Mouse (Mus musculus) CH12.LX (cell line): ENCODE data around the gene Plau. TPM values are rescaled to one million over a fixed set of nuclear protein-coding genes. Genes with fewer than 3 reads are reported as not detected.

ENCODE experiments used
- DNase-seq: peaks from one replicate; pipeline ENCODE4 v3.0.0-alpha.2; 2013; ENCODE audit errors: extremely low read depth
- H3K27ac ChIP-seq: 2 replicates; pipeline ENCODE4 v1.5.1; 2012; ENCODE audit warnings: low read depth, mild to moderate bottlenecking, control low read depth, moderate library complexity; ENCODE audit not compliant: insufficient read depth
- H3K27me3 ChIP-seq: replicated peaks from 2 replicates; pipeline ENCODE3; 2012; ENCODE audit warnings: inconsistent platforms
- H3K36me3 ChIP-seq, 2 experiments: replicated peaks in 1 of 2; 2 replicates each; pipeline versions ENCODE3 to v1.6.1; 2012; ENCODE audit warnings: inconsistent platforms in 1 of 2, low read length in 1 of 2, mild to moderate bottlenecking in 1 of 2, mixed read lengths in 1 of 2, moderate library complexity in 1 of 2; ENCODE audit not compliant: control insufficient read depth in 1 of 2, insufficient read depth in 1 of 2
- H3K4me1 ChIP-seq, 2 experiments: 2 replicates each; pipeline ENCODE4 v1.6.1; 2012; ENCODE audit warnings: inconsistent platforms in 1 of 2, moderate library complexity in 1 of 2; ENCODE audit not compliant: insufficient read depth in 2 of 2, control insufficient read depth in 1 of 2
- H3K4me2 ChIP-seq: 2 replicates; pipeline ENCODE4 v1.6.1; 2012; ENCODE audit warnings: low read depth, mild to moderate bottlenecking, control low read depth; ENCODE audit not compliant: poor library complexity, insufficient read depth, severe bottlenecking
- H3K4me3 ChIP-seq, 3 experiments: fragments of 150-350 bp in 1 of 3; sonication (generic) in 1 of 3; replicated peaks in 1 of 3; 2 replicates each; pipeline versions ENCODE3 to v1.5.1; 2011 to 2012; ENCODE audit warnings: low read depth in 2 of 3, low read length in 2 of 3, mild to moderate bottlenecking in 2 of 3, moderate library complexity in 2 of 3, control low read depth in 1 of 3, improper control_type of control experiment in 1 of 3, inconsistent platforms in 1 of 3, mixed read lengths in 1 of 3; ENCODE audit not compliant: poor library complexity in 1 of 3
- H3K79me2 ChIP-seq: replicated peaks from 2 replicates; pipeline ENCODE4 v1.6.1; 2012; ENCODE audit warnings: mild to moderate bottlenecking, moderate library complexity; ENCODE audit not compliant: control insufficient read depth, poor library complexity, insufficient read depth, severe bottlenecking; ENCODE audit errors: extremely low read depth
- H3K9ac ChIP-seq: 2 replicates; pipeline ENCODE4 v1.6.1; 2012; ENCODE audit warnings: low read depth, mild to moderate bottlenecking, control low read depth, moderate library complexity; ENCODE audit not compliant: insufficient read depth
- H3K9me3 ChIP-seq: replicated peaks from 2 replicates; pipeline ENCODE3; 2012; ENCODE audit warnings: low read length, inconsistent platforms, mixed read lengths
- BHLHE40 ChIP-seq: IDR thresholded peaks from 2 replicates; pipeline ENCODE4 v1.6.1; 2011; ENCODE audit warnings: mild to moderate bottlenecking, low read depth, low read length, improper control_type of control experiment
- CTCF ChIP-seq, 2 experiments: IDR thresholded peaks in 1 of 2; conservative IDR thresholded peaks in 1 of 2; 2 replicates each; pipeline ENCODE4 v1.5.1; 2011 to 2012; ENCODE audit warnings: low read depth in 2 of 2, low read length in 2 of 2, improper control_type of control experiment in 1 of 2, inconsistent platforms in 1 of 2, mild to moderate bottlenecking in 1 of 2, moderate library complexity in 1 of 2
- ELF1 ChIP-seq: IDR thresholded peaks from 2 replicates; pipeline ENCODE4 v1.6.1; 2014; ENCODE audit warnings: low read depth, mild to moderate bottlenecking, inconsistent platforms, low read length, improper control_type of control experiment
- MXI1 ChIP-seq: IDR thresholded peaks from 2 replicates; pipeline ENCODE4 v1.6.1; 2011; ENCODE audit warnings: mild to moderate bottlenecking, low read depth, low read length, improper control_type of control experiment
- NRF1 ChIP-seq: IDR thresholded peaks from 2 replicates; pipeline ENCODE4 v1.6.1; 2014; ENCODE audit warnings: low read depth, mild to moderate bottlenecking, inconsistent platforms, low read length, improper control_type of control experiment, moderate library complexity
- PAX5 ChIP-seq: IDR thresholded peaks from 2 replicates; pipeline ENCODE4 v1.6.1; 2012; ENCODE audit warnings: low read length, inconsistent platforms, mixed read lengths
- RAD21 ChIP-seq: IDR thresholded peaks from 2 replicates; pipeline ENCODE4 v1.6.1; 2011; ENCODE audit warnings: low read depth, mild to moderate bottlenecking, low read length, improper control_type of control experiment, moderate library complexity
- SIN3A ChIP-seq: IDR thresholded peaks from 2 replicates; pipeline ENCODE4 v1.6.1; 2012; ENCODE audit warnings: low read length, improper control_type of control experiment, inconsistent platforms
- USF2 ChIP-seq: conservative IDR thresholded peaks from 2 replicates; pipeline ENCODE4 v1.6.1; 2011; ENCODE audit warnings: low read depth, low read length, improper control_type of control experiment
- ZNF384 ChIP-seq: IDR thresholded peaks from 2 replicates; pipeline ENCODE4 v1.6.1; 2012; ENCODE audit warnings: low read depth, low read length, improper control_type of control experiment, inconsistent platforms
- dilution Hi-C: fragments of 300-500 bp; cut with MboI; formaldehyde crosslinking; loops from 2 replicates; pipeline ENCODE4 v1.14.3; 2020; ENCODE audit warnings: low sequenced_read_pairs; ENCODE audit not compliant: extremely low pct_unique_long_range_greater_than_20kb, extremely low pct_ligation_motif_present
- in situ Hi-C: fragments of 300-500 bp; cut with MboI; formaldehyde crosslinking; loops from 3 replicates; pipeline ENCODE4 v1.14.3; 2019; ENCODE audit warnings: low sequenced_read_pairs, low pct_ligation_motif_present, low pct_unique_long_range_greater_than_20kb, mixed read lengths
- polyA plus RNA-seq: library from polyadenylated mRNA; unstranded; fragments of >175 nt; gene quantifications from 2 replicates; pipeline ENCODE4 v1.2.1, GENCODE M21; 2012; ENCODE audit warnings: low read depth; ENCODE audit not compliant: insufficient read length
- total RNA-seq, 2 experiments: library from RNA; depleted of rRNA; stranded (reverse); fragments of 300-350 nt in 1 of 2; fragments of >200 nt in 1 of 2; gene quantifications; 2 replicates each; pipeline ENCODE4 v1.2.3; 2012 to 2014

The Plau gene
- total and polyA plus RNA-seq, 3 experiments = 1.8 to 2.8 (median 2.4) TPM

DNA sequence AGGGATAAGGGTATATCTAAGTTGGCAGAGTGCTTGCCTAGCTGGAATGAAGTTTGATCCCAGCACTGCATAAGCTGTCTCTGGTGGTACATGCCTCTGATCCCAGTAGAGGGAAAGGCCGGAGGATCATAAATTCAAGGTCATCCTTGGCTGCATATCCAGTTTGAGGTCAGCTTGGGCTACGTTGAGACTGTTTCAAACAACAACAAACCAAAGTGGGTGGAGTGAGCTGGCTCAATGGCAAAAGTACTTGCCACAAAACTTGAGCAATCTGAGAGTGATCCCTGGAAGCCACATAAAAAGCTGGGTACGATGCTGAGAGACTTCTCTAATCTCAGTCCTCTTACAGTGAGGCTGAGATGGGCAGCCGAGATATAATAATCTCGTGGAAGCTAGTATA lies 25.1 kb downstream of the Plau start:
- dilution Hi-C loops = no loop called here

DNA sequence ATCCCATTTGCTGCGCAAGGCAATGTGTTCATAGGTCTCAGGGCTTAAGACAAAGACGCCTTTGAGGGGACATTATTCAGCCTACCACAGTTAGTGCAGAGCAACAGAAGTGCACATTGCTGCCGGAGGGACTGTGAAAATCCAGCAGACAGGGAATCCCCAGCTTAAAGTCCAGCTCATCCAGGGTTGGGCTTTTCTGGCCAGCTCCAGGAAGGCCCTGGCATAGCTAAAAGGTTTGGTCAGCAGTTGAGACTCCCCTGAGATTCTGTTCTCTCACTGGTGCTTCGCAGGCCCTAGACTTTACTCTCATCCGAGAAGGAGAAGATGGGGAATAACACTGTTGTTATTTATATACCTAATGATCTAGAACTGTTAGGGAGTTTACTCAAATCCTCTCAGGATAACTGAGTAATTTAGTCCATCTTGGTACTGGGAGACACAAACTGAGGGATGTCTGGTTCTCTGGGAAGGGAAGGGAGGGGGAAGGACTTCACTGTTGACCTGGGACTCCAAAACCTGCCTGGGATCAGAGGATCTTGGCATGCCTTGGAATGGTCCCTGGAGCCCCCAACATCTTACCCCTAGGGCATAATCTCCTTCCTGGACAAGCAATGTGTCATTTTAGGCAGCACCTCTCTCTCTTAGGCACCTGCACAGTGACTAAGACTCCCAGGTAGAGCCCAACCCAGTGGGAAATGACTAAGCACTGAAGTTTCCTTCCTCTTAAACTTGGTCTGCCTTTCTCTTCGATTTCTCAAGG lies 27.0 kb downstream of the Plau start:
- DNase-seq = no peak
- Histone ChIP-seq H3K79me2 (no peaks in the 10 kb centered on the region), H3K36me3 (no peaks in the 10 kb centered on the region), H3K9ac (no peak overlapping the region), H3K27ac (no peak overlapping the region), H3K27me3 (no peaks in the 10 kb centered on the region), H3K4me1 (peaks cover 3 to 13% of the 10 kb centered on the region in 2 experiments; a peak in 2 of 4 replicates), H3K4me3 (no peak overlapping the region), H3K4me2 (no peak overlapping the region), H3K9me3 (no peaks in the 10 kb centered on the region)
- dilution Hi-C loops = no loop called here
- no peak for TF ChIP-seq RAD21
- in situ Hi-C loops = loop anchor here (5.0 kb wide), 1 partner anchor 51 kb away; no protein-coding TSS in a partner anchor

More for the DNA sequence above, 25.1 kb downstream of the Plau start:
- TF ChIP-seq USF2 (no peak), NRF1 (no peak), CTCF (conservative IDR thresholded peaks at IDR 0.05 in 1 of 2, IDR thresholded peaks at IDR 0.05 in 1 of 2; ENCODE audit: low read depth in 2 of 2, low read length in 2 of 2) (no peak), PAX5 (no peak), BHLHE40 (no peak), SIN3A (no peak), MXI1 (no peak), ELF1 (no peak)
- Histone ChIP-seq H3K4me3 (no peak overlapping the region), H3K4me1 (peaks cover 3 to 13% of the 10 kb centered on the region in 2 experiments; a peak in 2 of 4 replicates), H3K27me3 (no peaks in the 10 kb centered on the region), H3K27ac (no peak overlapping the region), H3K36me3 (no peaks in the 10 kb centered on the region), H3K9me3 (no peaks in the 10 kb centered on the region), H3K79me2 (no peaks in the 10 kb centered on the region), H3K4me2 (no peak overlapping the region), H3K9ac (no peak overlapping the region)
- no peak for DNase-seq
- in situ Hi-C loops = loop anchor here (5.0 kb wide), 1 partner anchor 49 kb away; no protein-coding TSS in a partner anchor

DNA sequence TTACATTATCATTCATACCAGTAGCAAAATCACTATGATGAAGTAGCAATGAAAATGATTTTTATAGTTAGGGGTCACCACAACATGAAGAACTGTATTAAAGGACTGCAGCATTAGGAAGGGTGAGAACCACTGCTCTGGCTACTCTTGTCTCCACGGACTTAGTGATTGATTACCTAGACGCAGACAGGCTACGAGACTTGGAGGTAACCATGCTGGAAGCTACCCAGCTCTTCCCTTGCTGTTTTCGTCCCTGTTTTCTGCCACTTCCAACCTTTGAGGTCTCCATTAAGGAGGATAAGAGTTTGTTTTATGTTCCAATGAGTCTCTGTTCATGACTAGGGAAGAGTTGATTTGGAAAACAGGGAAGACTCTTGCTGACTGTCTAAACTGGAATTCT lies 27.7 kb downstream of the Plau start:
- no peaks in the 10 kb centered on the region for H3K27me3 ChIP-seq
- in situ Hi-C loops = loop anchor here (5.0 kb wide), 1 partner anchor 52 kb away; no protein-coding TSS in a partner anchor
- DNase-seq = no peak

More for the DNA sequence above, 27.7 kb downstream of the Plau start:
- Histone ChIP-seq H3K9ac (no peak overlapping the region), H3K27ac (no peak overlapping the region), H3K4me3 (no peak overlapping the region), H3K36me3 (no peaks in the 10 kb centered on the region), H3K9me3 (no peaks in the 10 kb centered on the region), H3K4me2 (no peak overlapping the region), H3K79me2 (no peaks in the 10 kb centered on the region), H3K4me1 (peaks cover 3 to 13% of the 10 kb centered on the region in 2 experiments; a peak in 2 of 4 replicates)
- dilution Hi-C loops = no loop called here
- TF ChIP-seq RAD21 = no peak
- TF ChIP-seq ZNF384 = no peak
- TF ChIP-seq USF2 = no peak
- TF ChIP-seq, all 38 proteins: peak for 0
